Mouse (Mus musculus) bone marrow macrophage, adult 2 months (primary cell): Measurements from ENCODE around the gene Mocs1.

ENCODE experiments used
- CTCF ChIP-seq: IDR thresholded peaks from 2 replicates; pipeline ENCODE4 v1.5.1; 2012; ENCODE audit warnings: low read depth, mild to moderate bottlenecking, low read length, moderate library complexity
- POLR2A ChIP-seq: IDR thresholded peaks from 2 replicates; pipeline ENCODE4 v1.6.1; 2012; ENCODE audit warnings: mild to moderate bottlenecking, low read depth, low read length, borderline replicate concordance

DNA sequence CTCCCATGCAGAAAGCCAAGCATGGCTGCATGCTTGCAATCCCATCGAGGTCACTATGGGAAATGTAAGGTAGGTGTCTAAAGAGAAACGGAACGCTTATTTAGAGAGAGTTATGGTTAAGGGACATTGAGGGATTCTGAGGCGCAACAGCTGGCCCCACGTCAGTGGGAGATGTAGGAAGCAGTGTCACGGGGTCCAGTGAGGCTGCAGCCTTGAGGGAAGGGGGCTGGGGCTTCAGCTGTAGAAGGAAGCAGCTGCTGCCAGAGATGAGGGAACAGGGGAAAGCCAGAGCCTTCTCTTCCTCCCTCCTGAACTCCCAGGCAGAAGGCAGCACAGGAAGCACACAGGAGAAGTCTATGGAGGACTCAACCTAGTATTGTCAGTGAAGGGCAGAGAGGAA, 22.8 kb downstream of the Mocs1 start:
- TF ChIP-seq POLR2A (no peak), CTCF (no peak)
